Mouse (Mus musculus) right cerebral cortex, adult 18-20 months (tissue): ENCODE measurements around the gene Spns2.
"Not testable (repeated sequence)": the region's sequence is repeated elsewhere in the genome, so short reads cannot be mapped to it uniquely, and the experiment has no call there.

Experiments
- DNase-seq: peaks from one replicate; pipeline ENCODE4 v3.0.0; 2022; ENCODE audit warnings: mixed read lengths

The Spns2 gene

DNA sequence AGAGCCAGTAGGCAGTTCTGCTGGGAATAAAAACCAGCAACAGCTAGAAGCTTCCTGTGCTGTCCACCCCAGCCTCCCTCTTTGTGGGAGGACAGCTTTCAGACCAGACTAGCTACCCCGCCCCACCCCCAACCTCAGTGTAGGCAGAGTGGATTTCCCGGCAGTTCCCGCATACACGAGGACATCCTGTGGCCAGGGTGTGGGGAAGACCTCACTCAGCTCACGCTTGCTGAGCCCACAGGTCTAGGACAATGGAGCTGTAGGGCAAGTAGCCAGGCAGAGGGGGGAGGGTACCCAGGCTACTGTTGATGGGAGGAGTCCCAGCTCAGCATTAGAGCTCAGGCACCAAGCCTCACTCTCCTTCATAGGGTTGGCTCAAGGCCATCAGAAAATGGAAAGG, 20.5 kb downstream of the Spns2 start:
- peak; percentile 39 for DNase-seq

DNA sequence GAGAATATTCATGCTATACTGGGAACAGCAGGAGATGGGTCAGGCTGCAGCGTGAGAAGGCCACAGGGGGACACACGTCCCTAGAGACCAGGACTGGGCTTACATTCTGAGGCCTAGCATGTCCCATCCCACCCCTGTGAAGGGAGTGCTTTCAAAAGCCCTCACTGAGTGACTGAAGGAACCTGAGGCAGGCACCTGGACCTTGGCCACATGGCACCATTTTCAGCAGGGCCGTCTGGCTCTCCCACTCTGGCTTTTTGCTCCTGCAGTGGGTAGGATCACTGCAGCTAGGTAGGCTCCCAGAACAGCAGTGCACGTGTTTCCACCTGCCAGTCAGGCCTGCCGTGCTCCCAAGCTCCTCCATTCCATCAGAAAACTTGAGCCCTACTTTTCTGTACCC, 21.2 kb downstream of the Spns2 start:
- no peak for DNase-seq

DNA sequence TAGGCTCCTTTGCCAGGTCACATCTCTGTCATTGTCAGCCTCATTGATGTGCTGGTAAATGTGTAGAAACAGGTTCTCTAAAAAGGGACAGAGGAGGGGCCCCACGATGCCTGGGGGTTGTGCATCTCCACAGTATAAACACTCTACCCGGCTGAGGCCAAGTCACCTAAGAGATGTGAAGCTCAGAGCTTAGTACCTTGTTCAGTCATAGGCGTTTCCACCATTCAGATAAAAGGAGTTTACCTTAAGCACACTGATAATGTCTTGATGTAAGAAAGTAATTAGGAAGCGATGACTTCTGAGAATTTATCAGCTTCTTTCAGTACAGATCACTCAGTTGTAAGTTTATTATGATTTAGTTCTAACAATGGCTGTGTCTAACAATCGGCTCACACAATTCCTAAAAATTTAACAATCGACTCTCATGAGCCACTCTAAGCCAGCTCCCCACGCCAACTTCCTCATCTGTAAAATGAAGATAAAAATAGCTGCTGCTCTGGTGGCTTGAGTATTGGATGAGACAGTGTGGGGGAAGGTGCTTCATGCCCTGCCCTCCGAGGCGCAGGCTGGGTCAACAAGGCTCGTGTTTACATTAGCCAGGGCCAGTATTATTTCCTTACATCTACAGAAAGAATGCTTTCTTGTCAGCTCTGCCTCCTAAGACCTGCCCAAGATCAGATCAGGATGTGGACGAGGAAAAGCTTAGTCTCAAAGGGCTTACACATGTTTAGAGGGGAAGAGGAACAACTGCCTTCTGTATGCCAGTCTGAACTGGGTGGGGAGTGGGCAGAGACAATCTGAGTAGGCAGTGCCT, 22.8 kb downstream of the Spns2 start:
- no peak for DNase-seq

DNA sequence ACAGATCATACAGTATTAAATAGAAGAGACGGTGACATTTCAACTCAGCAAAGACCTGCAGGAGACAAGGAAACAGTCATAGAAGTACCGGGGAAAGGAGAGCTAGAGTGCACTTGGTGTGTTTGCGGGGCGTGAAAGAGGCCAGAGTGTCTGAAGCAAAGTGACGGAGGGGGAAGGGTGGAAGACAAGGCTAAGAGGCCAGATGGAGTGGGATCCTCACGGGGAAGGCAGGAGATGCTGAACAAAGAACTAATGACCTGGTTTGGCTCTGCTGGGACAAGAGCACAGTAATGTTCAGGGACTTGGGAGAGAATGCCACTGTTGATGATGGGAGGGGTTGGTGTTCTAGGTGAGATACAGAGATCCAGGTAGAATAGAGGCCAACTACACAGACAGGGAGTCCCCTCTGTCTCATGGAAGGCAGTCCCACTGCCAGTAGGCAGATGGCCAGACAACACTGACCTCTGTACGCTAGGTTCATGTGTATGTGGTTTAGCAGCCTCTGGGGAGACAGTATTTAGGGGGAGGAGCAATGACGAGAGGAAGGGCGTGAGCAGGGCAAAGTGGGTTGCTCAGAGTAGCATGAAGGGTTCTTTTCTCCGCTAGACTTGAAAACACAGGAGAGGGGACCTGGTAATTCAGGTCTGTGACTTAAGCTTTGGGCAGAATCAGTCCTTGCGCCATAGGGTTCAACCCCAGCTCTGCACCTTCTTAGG, 23.6 kb downstream of the Spns2 start:
- no peak for DNase-seq

DNA sequence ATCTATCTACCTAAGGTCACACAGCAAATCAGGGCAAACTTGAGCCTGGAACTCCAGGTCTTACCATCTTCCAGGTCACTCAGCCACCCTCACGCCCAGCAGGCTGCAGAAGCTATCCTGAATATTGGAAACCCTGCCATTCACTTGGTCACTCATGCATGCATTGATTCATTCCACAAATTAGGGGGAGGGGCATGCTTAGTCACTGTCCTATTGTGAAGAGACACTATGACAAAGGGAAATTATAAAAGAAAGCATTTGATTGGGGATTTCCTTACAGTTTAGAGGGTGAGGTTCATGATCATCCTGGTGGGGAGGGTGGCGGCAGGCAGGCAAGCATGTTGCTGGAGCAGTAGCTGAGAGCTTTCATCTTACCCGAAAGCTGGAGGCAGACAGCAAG, 24.9 kb downstream of the Spns2 start:
- no peak for DNase-seq

DNA sequence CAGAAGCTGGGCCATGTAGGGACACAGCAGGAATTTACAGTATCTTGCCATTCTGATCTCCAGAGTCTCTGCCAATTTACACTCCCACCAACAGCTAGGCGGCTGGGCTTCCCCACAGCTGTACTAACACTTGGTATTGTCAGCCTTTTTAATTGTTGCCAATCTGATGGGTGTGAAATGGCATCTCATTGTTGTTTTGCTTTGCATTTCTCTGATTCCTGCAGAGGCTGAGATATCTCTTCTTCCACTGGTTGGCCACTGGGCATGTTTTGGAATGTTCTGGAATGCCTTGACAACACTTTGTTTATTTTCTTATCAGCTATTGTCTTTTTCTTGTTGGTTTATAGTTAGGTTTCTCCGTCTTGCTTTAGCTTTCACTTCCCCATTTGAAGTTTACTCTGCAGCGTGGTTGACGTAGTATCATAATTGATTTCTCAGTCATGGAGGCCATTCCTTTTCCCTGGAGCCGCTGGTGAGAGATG, 28.2 kb downstream of the Spns2 start:
- DNase-seq = no peak

DNA sequence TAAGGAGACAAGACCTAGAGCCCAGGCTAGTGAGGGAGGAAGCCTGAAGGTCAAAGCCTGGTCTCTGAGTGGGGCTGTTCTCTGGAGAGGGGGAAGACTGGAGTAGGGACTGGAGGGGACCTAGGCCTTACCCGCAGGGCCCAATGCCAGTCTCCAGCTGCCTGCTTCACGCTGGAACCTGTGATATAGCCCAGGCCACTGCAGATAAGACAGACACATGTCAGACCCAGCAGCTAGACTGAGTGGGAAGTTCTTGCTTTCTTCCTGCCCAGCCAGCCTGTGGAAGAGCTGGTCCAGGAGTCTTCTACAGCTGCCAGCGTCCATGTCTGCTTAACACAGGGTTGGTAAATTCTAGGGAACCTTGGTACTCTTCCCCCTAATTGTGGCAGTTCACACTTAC, 31.2 kb downstream of the Spns2 start:
- DNase-seq = no peak

DNA sequence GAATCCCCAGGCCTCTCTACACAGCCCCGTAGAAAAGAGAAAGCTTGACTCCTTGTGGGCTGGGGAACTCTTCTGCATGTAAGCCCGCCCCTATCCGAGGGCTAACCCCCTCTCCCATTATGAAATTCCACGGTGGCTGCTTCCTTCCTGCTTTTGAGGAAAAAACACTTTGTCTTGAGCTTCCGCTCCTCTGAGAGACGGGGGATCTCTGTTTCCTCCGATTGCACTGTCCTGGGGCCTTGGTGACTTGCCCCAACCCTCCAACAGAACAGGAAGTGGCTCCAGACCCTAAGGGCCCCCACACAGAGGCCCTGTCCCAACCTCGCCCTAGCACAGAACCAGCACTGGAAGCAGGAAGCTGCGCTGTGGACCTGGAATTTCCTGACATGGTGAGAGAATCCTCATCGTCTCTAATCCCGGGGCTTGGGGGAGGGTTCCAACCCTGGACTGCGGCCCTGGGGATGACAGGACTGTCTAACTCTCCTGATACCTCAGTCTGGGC, 31.7 kb downstream of the Spns2 start:
- DNase-seq = no peak

DNA sequence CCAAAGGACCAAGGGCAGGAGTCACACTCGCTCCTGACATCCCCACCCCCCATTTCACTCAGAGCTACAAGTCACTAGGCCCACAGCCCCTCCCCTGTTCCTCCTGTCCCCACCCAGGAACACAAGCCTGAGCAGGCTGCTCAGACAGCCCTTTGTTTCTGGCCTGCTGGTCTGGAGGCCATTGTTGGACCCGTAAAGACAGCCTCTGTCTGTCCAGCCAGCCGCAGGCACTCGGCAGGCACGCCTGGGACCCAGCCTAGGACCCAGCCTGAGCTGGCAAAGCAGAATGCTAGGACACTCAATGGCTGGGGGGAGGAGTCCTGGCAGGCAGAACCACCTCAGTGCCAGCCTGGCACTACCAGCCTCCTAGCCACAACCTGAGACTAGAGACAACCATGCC, 34.0 kb downstream of the Spns2 start:
- DNase-seq = peak; percentile 82

DNA sequence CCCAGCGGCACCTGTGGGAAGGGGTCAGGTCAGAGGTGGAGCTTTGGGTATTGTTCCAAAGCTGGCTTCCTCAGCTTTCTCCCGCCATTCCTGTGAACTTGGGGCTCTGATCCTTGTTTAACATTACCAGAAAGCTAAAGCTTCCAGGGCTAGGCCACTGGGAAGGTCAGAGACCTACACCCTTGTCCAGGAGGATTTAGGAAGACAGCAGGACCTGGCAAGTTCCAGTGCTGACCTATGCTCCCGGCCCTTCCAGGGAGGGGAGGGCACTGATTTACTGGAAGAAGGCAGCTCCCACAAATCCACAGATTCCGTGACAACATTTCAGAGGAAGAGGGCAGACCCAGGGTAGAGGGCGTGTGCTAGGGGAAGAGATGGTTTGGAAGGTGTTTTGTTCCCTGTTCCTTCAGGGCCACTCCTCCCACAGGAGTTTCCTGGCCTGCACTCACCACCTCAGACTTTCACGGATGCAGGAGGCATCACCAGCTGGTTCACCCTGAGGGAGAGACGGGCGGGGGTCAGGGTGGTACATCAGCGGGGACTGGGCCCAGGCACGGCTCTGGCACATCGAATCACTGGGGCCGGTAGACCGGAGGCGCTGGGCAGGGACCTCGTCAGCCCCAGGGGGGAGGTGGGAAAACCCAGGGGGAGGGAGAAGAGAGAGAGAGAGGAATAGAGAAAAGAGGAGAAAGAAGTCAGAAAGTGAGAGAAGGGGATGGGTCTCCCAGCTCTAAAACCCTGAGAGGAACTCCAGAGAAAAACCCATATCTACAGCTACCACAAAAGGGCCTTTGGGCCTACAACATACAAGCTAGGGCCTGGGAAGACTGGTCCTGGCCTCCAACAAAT, 36.4 kb downstream of the Spns2 start:
- DNase-seq = no peak

DNA sequence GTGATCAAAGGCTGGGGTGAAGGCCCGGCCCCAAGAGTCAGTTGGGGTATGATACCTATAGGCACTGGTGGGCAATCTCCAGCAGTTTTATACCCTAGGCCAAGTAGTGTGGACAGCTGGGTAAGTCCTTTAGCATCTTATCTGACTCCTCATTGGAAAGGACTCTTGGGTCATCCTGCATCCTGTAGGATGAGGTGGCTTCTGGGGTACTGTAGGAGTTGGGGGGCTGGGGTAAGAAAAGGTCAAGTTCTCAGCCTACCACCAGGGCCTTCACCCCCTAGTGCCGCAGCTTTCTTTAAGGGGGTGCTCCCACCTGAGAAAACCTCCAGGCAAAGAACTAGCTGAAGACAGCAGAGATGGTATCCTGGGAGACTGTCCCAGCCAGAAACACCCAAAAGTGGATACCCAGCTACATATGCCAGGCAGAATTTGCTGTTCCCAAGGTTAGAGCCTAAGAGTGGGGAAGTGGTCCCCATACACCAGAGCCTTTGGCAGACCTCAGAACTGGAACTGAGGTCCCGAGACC, 37.5 kb downstream of the Spns2 start:
- DNase-seq = no peak

DNA sequence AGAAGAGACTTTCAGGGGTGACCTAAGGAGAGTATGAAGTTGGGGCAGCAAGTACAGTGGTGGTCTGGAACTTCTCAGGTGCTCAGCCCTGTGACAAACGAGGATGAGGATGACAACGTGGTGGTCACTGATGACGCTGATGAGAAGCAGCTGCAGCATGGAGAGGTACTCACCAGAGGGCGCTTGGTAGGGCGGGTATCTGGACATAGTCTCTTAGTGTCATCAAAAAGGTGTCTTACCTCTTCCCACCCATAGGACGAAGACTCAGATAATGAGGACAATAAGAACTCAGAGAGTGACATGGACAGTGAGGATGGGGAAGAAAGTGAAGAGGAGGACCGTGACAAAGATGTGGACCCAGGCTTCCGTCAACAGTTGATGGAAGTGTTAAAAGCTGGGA, 42.2 kb downstream of the Spns2 start:
- DNase-seq = no peak

DNA sequence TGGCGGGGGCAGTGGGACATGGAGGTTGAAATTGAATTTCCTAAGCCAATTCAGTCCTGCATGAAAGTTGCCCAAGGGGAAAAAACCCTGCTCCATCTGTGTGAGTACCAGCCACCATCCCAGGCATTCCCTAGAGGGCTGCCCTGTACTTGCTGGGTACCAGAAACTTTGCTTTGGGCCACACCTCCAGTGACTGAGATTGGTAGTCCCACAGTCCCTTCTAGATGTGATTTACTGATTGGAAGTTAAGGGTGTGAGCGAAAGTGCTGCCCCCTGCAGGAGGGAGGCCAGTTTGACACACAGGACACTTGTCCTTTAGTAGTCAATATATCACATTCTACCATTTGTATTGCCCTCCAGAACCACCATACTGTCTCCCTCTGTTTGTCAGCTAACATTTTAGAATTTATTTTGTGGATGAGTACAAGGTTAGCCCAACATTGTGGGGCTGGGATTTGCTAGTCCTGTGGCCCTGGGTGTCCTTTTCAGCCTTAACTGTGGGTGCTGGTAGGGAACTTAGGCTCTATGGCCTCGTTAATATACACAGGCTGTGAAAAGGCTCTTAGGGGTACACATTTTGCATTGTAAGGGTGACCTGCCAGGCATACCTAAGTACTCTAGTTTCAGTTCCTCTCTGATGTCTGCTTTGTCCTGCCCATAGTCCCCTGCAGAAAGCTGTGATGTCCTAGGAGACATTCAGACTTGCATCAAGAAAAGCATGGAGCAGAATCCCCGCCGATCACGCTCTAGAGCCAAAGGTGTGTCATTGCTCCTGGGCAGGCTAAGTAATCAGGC, 43.2 kb downstream of the Spns2 start:
- no peak for DNase-seq

DNA sequence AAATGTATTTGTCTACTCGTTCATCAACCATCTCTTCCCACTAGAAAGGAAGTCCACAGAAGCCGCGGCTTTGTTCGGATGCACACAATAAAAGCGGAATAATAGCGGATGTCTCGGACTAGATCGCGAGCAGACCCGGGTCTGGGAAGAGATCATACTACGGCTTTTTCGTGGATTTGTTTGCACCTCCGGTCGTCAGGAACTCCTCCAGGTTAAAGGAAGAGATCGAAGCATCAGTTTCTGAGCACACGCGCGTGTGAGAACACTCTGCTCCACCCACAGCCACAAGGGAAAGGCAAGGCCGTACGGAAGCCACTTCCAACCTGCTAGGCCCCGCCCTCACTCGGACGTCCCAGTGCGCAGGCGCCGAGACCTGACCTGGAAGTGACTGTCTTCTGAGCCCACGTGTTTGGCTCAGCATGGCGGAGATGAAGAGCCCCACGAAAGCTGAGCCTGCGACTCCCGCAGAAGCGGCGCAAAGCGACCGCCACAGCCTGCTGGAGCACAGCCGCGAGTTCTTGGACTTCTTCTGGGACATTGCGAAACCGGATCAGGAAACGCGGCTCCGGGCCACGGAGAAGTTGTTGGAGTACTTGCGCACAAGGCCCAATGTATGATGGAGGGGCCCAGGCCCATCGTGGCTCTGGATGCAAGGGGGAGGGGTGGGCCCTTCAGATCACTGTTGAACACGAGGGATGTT, 48.6 kb downstream of the Spns2 start, which contains the start of gene Mybbp1a:
TSS of gene Mybbp1a (plus strand) at position 391 of the 700 bp plus-strand sequence.
- DNase-seq = peak; percentile 98

DNA sequence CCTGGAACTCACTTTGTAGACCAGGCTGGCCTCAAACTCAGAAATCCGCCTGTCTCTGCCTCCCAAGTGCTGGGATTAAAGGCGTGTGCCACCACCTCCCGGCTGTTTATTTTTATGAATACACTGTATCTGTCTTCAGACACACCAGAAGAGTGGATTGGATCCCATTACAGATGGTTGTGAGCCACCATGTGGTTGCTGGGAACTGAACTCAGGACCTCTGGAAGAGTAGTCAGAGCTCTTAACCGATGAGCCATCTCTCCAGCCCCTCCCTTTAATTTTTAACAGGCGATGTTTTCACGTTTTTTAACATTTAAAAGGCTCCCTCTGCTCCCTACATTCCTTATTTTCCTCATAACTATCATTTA, 49.1 kb downstream of the Spns2 start:
- DNase-seq = not testable (repeated sequence)

DNA sequence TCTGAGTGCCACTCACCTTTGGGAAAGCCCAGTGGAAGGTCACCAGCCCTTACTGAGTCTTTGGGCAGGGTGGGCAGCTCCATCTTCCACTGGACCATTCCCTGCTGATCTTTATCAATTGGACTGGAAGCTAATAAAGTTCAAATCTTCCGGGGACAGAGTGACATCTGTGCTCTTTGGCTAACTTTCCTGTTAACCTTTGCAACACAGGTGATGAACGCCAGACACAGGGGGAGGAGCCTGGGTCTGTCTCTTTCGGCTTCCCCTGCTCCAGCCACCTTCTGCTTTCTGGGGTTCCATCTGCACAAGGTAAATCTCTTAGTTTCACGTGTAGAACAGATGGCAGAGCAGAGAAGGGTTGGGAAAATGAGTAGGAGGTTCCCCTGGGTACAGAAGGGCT, 51.3 kb downstream of the Spns2 start:
- DNase-seq = no peak

DNA sequence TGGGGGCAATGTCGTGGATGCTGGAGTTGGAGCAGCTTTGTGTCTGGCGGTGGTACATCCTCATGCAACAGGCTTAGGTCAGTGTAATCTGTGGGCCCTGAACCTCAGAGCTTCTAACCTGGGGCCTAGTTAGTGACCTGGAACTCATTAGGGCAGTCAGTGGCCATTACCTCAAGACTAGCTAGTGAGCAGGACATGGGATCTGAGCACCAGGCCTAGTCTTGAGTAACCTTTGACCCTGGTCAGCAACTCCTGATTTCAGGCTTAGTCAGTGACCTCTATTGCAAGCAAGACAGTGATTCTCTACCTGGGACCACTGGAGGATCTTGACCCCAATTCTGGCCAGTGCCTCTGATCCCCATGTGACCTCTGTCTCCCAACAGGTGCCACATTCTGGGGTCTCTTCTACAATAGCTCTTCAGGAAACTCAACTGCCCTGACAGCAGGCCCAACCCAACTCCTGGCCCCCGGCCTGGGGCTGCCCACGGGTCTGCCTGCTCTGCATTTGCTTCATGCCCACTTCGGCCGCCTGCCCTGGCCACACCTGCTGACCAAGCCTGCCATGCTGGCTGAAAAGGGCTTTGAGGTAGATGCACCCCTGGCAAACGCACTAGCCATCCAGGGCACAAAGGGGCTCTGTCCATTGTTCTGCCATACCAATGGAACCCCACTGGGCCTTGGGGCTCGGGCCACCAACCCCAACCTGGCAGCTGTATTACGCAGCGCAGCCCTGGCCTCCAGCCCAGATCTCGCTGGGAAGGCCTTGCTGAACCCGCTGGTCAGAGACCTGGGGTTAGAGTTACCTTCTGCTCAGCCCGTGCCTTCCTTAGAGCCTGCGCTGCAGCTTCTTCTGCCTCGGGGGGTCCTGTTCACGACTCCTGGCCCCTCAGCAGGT, 52.7 kb downstream of the Spns2 start:
- DNase-seq = no peak

DNA sequence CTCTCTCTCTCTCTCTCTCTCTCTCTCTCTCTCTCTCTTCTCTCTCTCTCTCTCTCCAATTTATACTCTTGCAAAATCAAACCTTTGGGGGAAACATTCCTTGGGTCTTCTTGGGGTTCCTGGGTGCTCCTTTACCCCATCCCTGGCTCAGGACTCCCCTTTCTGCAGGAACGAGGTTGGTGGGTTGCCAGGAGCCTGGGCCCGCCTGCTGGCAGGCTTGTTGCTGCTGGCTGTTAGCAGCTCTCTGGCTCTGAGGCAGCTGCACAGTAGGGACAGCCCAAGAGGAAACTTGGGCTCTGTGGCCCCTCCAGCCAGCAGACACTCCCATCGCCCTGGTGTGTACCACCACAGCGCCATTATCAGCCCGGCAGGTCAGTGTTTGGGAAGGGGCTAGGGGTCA, 53.4 kb downstream of the Spns2 start:
- no peak for DNase-seq

DNA sequence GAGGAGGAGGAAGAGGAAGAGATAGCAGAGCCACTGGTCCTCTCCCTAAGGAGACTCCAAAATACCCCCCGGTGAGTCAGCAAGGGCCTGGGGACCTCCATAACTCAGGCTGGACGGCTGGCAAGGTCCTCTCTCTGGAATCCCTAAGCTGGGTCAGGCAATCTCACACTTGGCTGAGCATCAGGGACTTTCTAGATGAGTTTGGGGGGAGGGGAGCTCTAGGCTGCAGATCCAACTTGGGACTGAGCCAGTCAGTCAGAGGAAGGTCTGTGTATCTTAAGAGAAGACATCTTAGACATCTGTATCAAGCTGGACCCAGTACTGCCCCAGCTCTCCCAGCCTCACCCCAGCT, 54.0 kb downstream of the Spns2 start:
- DNase-seq = no peak

DNA sequence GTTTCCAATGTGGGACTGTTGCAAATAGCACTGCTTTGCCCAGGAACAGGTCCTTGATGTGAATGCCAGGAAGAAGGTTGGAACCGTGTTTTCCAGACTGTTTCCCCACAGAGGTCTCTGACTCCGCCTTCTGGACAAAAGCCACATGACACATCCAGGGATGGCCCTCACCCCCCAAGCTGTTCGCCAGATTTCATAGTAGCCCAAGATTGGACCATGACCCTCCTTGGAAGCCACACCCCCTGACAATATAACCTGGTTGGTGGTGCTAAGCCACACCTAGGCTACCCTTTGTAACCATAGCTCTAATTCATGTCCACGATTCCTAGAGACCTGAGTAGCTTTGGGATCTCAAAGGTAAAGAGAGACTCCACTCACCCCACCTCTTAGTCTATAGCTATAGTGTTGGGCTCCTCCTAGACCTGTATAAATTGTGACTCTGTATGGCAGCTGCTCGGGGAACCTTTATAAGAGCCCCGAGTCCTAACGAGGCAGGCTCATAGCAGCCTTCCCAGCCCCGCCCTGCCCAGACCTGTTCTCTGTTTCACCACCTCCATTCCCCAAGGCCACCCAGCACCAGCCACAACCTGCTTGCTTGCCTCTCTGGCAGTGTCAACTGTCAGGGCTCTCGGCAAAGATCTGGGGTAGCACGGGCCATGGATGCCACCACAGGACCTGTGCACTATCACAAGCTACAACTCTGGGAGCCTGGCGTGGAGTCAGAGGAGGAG, 54.6 kb downstream of the Spns2 start, which contains the start of gene Ggt6:
TSS of gene Ggt6 (plus strand) at position 564 of the 731 bp plus-strand sequence.
- no peak for DNase-seq
